Mouse (Mus musculus) regulatory T cell (primary cell): ENCODE measurements around the gene St6galnac1.

Experiments
- in situ Hi-C: fragments of 300-600 bp; cut with MboI, MseI; formaldehyde crosslinking; loops from one replicate; pipeline ENCODE4 v1.15.1; 2025; ENCODE audit warnings: high pct_unique_total_duplicates

St6galnac1 gene

DNA sequence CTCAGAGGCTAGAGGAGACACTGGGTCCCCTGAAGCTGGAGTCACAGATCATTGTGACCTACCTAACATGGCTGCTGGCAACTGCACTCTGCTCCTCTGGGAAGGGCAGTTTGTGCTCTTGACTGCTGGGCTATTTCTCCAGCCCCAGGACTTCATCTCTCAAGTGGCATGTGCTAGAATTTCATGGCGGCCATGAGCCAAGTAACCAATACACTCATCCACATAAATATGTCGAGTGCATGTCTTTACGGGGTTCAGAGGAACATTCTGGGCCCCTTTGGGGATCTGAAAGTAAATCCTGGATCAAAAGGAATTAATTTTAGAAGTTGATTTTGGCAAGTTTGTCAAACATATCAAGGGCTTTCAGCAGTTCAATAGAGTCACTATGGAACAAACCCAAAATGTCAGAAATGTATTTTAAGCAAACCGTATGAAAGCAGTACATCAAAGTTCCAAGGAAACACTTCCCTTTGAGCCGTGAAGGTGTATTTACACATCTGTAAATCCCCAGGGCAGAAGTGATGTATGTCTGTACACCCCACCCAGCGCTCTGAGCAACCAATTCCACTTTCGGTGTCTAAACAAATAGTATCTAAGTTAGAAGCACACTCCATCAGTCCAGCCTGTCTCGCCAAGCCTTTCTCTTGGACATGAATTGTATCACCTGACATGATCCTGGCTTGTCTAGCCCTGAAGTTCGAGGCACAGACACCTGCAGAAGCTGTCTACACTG lies 45.9 kb downstream of the St6galnac1 start:
- in situ Hi-C loops, result no loop called here

DNA sequence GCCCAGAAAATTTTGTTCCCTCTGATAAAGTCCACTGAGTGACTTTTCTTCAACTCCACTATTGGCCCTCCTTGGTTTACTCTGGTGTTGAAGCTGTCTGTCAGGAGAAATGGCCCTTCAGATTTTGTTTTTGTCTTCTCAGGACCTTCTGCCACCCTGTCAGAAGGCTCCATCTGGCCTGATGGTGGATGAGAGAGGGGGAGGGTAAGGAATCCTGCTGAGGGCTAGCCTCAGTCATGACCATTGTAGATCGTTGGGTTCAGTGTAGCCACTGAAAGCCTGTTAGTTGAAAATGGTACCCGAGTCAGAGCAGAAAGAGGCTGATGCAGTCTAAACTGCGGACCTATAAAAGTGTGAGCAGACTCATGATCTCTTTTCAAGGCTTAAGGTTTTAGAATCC lies 49.2 kb downstream of the St6galnac1 start:
- in situ Hi-C loops, result no loop called here

DNA sequence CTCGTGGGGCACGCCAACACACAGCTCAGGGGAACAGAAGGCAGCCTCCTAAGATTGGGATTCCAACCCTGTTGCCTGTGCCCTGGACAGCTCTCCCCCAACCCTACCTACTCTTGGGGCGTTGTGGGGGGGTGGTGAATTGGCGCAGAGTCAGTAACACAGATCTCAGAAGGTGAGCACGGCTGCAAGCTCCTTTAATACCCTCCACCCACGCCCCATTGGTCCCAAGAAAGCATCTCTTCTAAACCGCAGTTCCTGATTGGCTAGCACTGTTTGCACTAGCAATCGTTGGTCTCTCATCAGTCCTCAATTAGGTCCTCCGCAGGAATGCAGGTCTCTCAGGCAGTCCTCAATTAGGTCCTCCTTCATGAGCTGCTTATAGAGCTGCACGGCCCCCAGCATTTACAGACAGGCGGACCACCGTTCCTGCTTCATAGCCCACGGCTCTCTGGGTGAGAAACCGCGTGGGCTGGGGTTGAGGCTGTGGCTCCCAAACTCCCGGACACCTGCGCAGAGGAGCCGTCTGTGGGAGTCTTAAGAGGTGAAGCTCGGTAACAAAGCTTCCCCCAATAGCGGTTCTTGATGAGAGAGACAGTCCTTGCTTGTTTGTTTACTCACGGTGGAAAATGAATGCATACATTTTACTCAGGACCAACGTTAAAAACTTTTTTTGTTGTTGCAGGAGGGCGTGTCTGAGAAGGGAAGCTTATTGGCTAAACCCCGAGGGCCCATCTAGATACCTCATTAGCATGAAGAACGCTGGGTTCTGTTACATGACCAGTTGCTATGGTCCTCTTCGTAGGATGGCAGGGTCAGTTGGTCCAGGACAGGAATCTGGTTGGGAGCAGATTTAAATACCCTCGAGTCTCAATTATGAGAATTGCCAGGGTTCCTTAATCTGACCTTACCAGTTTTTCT lies 50.0 kb downstream of the St6galnac1 start:
- in situ Hi-C loops, result no loop called here

GRCm38 (mm10) chr11:116723064-116723463 lies 52.2 kb downstream of the St6galnac1 start:
- in situ Hi-C loops, result no loop called here

DNA sequence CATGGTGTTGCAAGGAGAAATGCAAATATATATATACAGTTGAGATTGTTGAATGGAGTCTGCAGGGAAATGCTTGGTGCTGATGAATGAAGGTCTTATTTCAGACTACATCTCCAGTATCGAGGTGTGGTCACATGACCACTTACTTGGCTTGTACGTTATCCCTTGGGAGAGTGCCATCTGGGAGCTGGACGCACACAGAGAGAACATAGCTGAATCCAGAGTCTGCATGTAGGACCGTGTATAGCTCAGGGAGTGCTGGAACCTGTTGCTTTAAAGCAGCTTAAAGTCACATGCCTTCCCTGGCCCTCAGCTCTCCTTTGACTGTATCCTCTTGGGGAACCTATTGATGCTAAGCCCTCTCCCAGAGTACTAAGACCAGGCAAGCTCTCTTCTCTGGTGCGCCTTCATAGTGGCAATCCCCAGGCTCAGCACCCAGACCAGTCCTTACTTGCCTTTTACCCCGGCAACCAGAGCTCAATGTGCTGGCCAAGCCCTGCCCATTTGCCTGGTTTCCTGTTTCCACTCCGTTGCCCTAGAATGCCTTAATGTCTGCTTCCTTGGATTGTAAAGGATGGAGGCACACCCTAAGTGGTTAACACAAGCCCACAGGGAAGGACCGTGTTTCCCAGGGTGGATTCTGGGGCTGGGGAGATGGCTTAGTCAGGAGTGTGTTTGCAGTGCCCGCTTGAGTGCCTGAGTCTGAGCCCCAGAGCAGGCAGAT lies 53.6 kb downstream of the St6galnac1 start:
- in situ Hi-C loops, result no loop called here

DNA sequence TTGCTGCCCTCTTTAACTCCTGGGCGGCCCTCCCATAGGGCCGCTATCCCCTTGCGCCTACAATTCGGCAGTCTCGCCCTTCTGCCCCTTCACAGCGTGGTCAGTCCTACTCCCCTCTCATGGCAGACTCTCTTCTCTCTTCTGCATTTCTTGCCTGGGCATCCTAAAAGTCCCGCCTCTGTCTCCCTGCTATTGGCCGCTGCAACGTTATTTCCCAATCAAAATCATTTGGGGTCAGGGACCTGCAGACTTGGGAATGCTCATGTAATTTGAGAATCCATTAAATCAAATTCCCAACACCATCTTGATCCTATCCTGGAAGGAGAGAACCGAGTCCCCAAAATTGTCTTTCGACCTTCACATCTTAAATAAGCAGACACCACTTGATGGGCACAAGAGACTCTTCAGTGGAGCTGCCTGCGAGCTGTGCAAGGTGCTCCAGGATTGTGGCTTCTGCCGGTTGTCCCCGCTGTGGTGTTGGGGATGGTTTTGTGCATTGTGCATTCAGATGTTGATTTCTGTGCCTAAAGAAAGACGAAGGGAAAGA lies 54.9 kb downstream of the St6galnac1 start:
- in situ Hi-C loops, result no loop called here
